Mouse (Mus musculus): ENCODE results near the gene Gm9944. TPM values are rescaled to one million over a fixed set of nuclear protein-coding genes. Genes with fewer than 3 reads are reported as not detected.
A peak's percentile ranks its signal among the peaks of the same experiment; 100 is the strongest.

Gene Gm9944
- total and polyA plus RNA-seq, 3 experiments, result not detected

DNA sequence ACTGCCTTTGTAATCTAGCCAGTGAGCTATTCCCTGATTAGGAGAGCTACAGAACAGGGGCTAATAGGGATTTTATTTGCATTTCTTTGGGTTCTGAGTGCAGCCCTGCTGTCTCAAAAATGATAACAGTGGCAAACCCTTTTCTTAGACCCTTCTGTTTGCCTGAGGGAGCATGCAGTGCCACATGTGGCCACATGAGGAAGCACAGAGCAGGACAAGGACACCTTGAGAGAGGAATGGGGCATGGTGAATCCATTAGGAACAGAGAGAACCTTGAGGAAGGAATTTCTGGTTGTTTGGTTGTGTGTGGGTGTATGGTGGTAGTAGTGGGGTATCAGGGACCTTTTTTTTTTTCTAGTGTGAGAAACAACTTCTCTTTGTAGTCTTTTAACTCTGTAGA lies 32.5 kb downstream of the Gm9944 start:
- H3K27me3 ChIP-seq (ENCODE audit: control insufficient read depth in 1 of 2, insufficient read depth in 2 of 2, low read length in 2 of 2), result no peaks in the 10 kb centered on the region
- no peak overlapping the region for H3K9ac ChIP-seq (ENCODE audit: control insufficient read depth, low read depth, low read length, poor library complexity, severe bottlenecking)
- H3K4me1 ChIP-seq (ENCODE audit: control insufficient read depth in 1 of 2, insufficient read depth in 2 of 2, low read length in 2 of 2), result no peaks in the 10 kb centered on the region
- no peaks in the 10 kb centered on the region for H3K79me2 ChIP-seq (ENCODE audit: control insufficient read depth, insufficient read depth, low read length, poor library complexity)
- TF ChIP-seq ELF1 (IDR thresholded peaks at IDR 0.05; ENCODE audit: low read depth, low read length) (no peak), CTCF (IDR thresholded peaks at IDR 0.05 in 2 of 3, conservative IDR thresholded peaks at IDR 0.05 in 1 of 3; ENCODE audit: control insufficient read depth in 1 of 3, insufficient read depth in 1 of 3, low read depth in 2 of 3, low read length in 3 of 3, poor library complexity in 1 of 3, severe bottlenecking in 1 of 3) (0 out of 6 replicates have a peak, but pooled peaks of 1 of the 3 experiments have one; percentile 14)
- H3K4me3 ChIP-seq (ENCODE audit: control insufficient read depth in 1 of 2, insufficient read depth in 1 of 2, low read depth in 2 of 2, low read length in 2 of 2), result no peak overlapping the region
- no peak overlapping the region for H3K27ac ChIP-seq (ENCODE audit: control insufficient read depth, low read depth, low read length)
- H3K9me3 ChIP-seq (replicated peaks; ENCODE audit: insufficient read depth, low read length), result no peaks in the 10 kb centered on the region
- DNase-seq (ENCODE audit: low read depth, low spot score), result no peak
- no peaks in the 10 kb centered on the region for H3K36me3 ChIP-seq (ENCODE audit: control insufficient read depth in 1 of 2, insufficient read depth in 2 of 2, low read length in 2 of 2)

DNA sequence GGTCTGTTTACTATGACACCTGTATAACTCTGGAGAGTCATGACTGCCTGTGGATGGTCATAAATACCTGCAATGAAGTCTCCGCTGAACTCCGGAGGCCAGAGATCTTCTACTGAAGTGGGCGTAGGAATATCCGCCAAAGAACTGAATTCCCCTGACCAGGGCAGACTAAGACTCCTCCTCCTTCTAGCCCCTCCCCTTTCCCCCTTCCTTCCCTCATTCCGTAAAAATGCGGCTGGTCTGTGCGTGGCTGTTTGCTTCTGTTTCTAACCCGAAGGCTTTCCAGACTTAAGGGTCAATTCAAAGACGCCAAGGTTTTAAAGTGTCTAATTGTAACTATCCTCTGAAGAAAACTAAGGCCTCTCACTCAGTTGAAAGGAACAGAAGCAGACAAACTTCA lies 44.8 kb downstream of the Gm9944 start, which contains the start of gene Pramef12:
Gene Pramef12 (minus strand): TSS at position 175 of the 400 bp plus-strand sequence.
- Histone ChIP-seq H3K4me1 (ENCODE audit: control insufficient read depth in 1 of 2, insufficient read depth in 2 of 2, low read length in 2 of 2) (no peaks in the 10 kb centered on the region), H3K9ac (ENCODE audit: control insufficient read depth, low read depth, low read length, poor library complexity, severe bottlenecking) (no peak within 1 kb of the TSS), H3K9me3 (replicated peaks; ENCODE audit: insufficient read depth, low read length) (no peaks in the 10 kb centered on the region), H3K27ac (ENCODE audit: control insufficient read depth, low read depth, low read length) (no peak within 1 kb of the TSS), H3K36me3 (ENCODE audit: control insufficient read depth in 1 of 2, insufficient read depth in 2 of 2, low read length in 2 of 2) (no peaks in the 10 kb centered on the region), H3K4me3 (ENCODE audit: control insufficient read depth in 1 of 2, insufficient read depth in 1 of 2, low read depth in 2 of 2, low read length in 2 of 2) (no peak within 1 kb of the TSS), H3K27me3 (ENCODE audit: control insufficient read depth in 1 of 2, insufficient read depth in 2 of 2, low read length in 2 of 2) (no peaks in the 10 kb centered on the region), H3K79me2 (ENCODE audit: control insufficient read depth, insufficient read depth, low read length, poor library complexity) (no peaks in the 10 kb centered on the region)
- TF ChIP-seq ETS1 (IDR thresholded peaks at IDR 0.05; ENCODE audit: low read depth, low read length) (no peak), NELFE (IDR thresholded peaks at IDR 0.05; ENCODE audit: low read depth, low read length) (no peak), UBTF (IDR thresholded peaks at IDR 0.05; ENCODE audit: borderline replicate concordance, insufficient read depth, low read depth, low read length) (no peak), CHD1 (IDR thresholded peaks at IDR 0.05; ENCODE audit: low read depth, low read length) (no peak), SMC3 (IDR thresholded peaks at IDR 0.05; ENCODE audit: low read depth, low read length) (no peak), ZC3H11A (IDR thresholded peaks at IDR 0.05; ENCODE audit: low read depth, low read length) (no peak), GATA1 (IDR thresholded peaks at IDR 0.05; ENCODE audit: low read depth, low read length) (no peak), MYB (IDR thresholded peaks at IDR 0.05; ENCODE audit: low read depth, low read length) (no peak), MEF2A (IDR thresholded peaks at IDR 0.05; ENCODE audit: extremely low read depth, insufficient replicate concordance, low read depth, low read length, poor library complexity, severe bottlenecking) (no peak), TAL1 (IDR thresholded peaks at IDR 0.05; ENCODE audit: low read length) (no peak), MAX (IDR thresholded peaks at IDR 0.05; ENCODE audit: low read length) (no peak), BHLHE40 (IDR thresholded peaks at IDR 0.05; ENCODE audit: borderline replicate concordance, low read depth, low read length) (no peak), E2F4 (IDR thresholded peaks at IDR 0.05; ENCODE audit: borderline replicate concordance, low read depth, low read length) (no peak), GABPA (IDR thresholded peaks at IDR 0.05; ENCODE audit: low read depth, low read length) (no peak), USF2 (IDR thresholded peaks at IDR 0.05; ENCODE audit: borderline replicate concordance in 1 of 2, insufficient read depth in 1 of 2, low read depth in 1 of 2, low read length in 2 of 2) (no peak), HCFC1 (IDR thresholded peaks at IDR 0.05; ENCODE audit: low read depth, low read length) (no peak), TBP (IDR thresholded peaks at IDR 0.05; ENCODE audit: low read depth, low read length) (no peak)
- no peak for DNase-seq (ENCODE audit: low read depth, low spot score)

All from MEL (cell line).